Mouse (Mus musculus) heart, adult 11 months (tissue): ENCODE data around the gene Arhgap15.

Experiments used
- DNase-seq: peaks from one replicate; pipeline ENCODE4 v3.0.0; 2022

Arhgap15 gene

GRCm38 (mm10) chr2:44044088-44044487, 295.5 kb downstream of the Arhgap15 start:
- no peak for DNase-seq

GRCm38 (mm10) chr2:44044634-44045033, 296.0 kb downstream of the Arhgap15 start:
- DNase-seq = no peak

GRCm38 (mm10) chr2:44045231-44045630, 296.6 kb downstream of the Arhgap15 start:
- no peak for DNase-seq

GRCm38 (mm10) chr2:44060306-44060705, 311.7 kb downstream of the Arhgap15 start:
- DNase-seq = no peak

GRCm38 (mm10) chr2:44060716-44061115, 312.1 kb downstream of the Arhgap15 start:
- no peak for DNase-seq

GRCm38 (mm10) chr2:44065067-44065466, 316.4 kb downstream of the Arhgap15 start:
- DNase-seq = peak; percentile 55

- peak; percentile 95 for DNase-seq
Observed at GRCm38 (mm10) chr2:44068151-44068840, 319.7 kb downstream of the Arhgap15 start.

- DNase-seq = peak; percentile 85
Observed at GRCm38 (mm10) chr2:44068906-44069305, 320.3 kb downstream of the Arhgap15 start.

GRCm38 (mm10) chr2:44076570-44076969, 327.9 kb downstream of the Arhgap15 start:
- no peak for DNase-seq

- peak; percentile 17 for DNase-seq
Observed at GRCm38 (mm10) chr2:44080530-44080929, 331.9 kb downstream of the Arhgap15 start.

GRCm38 (mm10) chr2:44081241-44081640, 332.6 kb downstream of the Arhgap15 start:
- peak; percentile 60 for DNase-seq

GRCm38 (mm10) chr2:44084471-44084870, 335.8 kb downstream of the Arhgap15 start:
- peak; percentile 48 for DNase-seq

- peak; percentile 76 for DNase-seq
Observed at GRCm38 (mm10) chr2:44086403-44087056, 337.9 kb downstream of the Arhgap15 start.

- peak; percentile 18 for DNase-seq
Observed at GRCm38 (mm10) chr2:44098552-44098951, 349.9 kb downstream of the Arhgap15 start.

GRCm38 (mm10) chr2:44102351-44102750, 353.7 kb downstream of the Arhgap15 start:
- peak; percentile 79 for DNase-seq

- peak; percentile 91 for DNase-seq
Observed at GRCm38 (mm10) chr2:44103321-44103720, 354.7 kb downstream of the Arhgap15 start.

- DNase-seq = peak; percentile 89
Observed at GRCm38 (mm10) chr2:44103742-44104141, 355.1 kb downstream of the Arhgap15 start.

- DNase-seq = peak; percentile 97
Observed at GRCm38 (mm10) chr2:44104282-44105197, 355.9 kb downstream of the Arhgap15 start.

GRCm38 (mm10) chr2:44105198-44105555, 356.6 kb downstream of the Arhgap15 start:
- DNase-seq = no peak

GRCm38 (mm10) chr2:44106359-44106758, 357.7 kb downstream of the Arhgap15 start:
- DNase-seq = no peak

- no peak for DNase-seq
Observed at GRCm38 (mm10) chr2:44111276-44111675, 362.7 kb downstream of the Arhgap15 start.

GRCm38 (mm10) chr2:44112990-44113798, 364.6 kb downstream of the Arhgap15 start:
- DNase-seq = peak; percentile 89
